Mouse (Mus musculus) hindbrain, embryonic 14.5 days (tissue): Measurements from ENCODE around the gene Arrdc1. TPM values are rescaled to one million over a fixed set of nuclear protein-coding genes. Genes with fewer than 3 reads are reported as not detected.

Experiments
- ATAC-seq: fragments of 200-750 bp; cut with Nextera tagmentation; 2 replicates; pipeline ENCODE4 v1.8.0; 2017; ENCODE audit warnings: moderate number of reproducible peaks, mild to moderate bottlenecking, moderate TSS enrichment, moderate library complexity; ENCODE audit not compliant: low FRiP score
- DNase-seq: peaks from one replicate; pipeline ENCODE4 v3.0.0-alpha.2; 2015; ENCODE audit warnings: low spot score
- H3K27ac ChIP-seq: fragments of 300-500 bp; sonication (generic); 2 replicates; pipeline ENCODE4 v1.5.1; 2014; ENCODE audit warnings: mild to moderate bottlenecking, moderate library complexity
- H3K27me3 ChIP-seq: fragments of 300-500 bp; sonication (generic); 2 replicates; pipeline ENCODE4 v1.6.1; 2014; ENCODE audit warnings: mild to moderate bottlenecking, low read length, mixed read lengths; ENCODE audit not compliant: control insufficient read depth, insufficient read depth
- H3K36me3 ChIP-seq: fragments of 300-500 bp; sonication (generic); replicated peaks from 2 replicates; pipeline ENCODE4 v1.6.1; 2014; ENCODE audit not compliant: control insufficient read depth, insufficient read depth
- H3K4me1 ChIP-seq: fragments of 300-500 bp; sonication (generic); replicated peaks from 2 replicates; pipeline ENCODE4 v1.6.1; 2014; ENCODE audit warnings: antibody characterized with exemption, low read length, mixed read lengths; ENCODE audit not compliant: control insufficient read depth, insufficient read depth
- H3K4me2 ChIP-seq: fragments of 300-500 bp; sonication (generic); replicated peaks from 2 replicates; pipeline ENCODE4 v1.6.1; 2014; ENCODE audit warnings: mild to moderate bottlenecking, moderate library complexity
- H3K4me3 ChIP-seq: fragments of 300-500 bp; sonication (generic); replicated peaks from 2 replicates; pipeline ENCODE4 v1.5.1; 2014; ENCODE audit warnings: mild to moderate bottlenecking, low read length
- H3K9ac ChIP-seq: fragments of 300-500 bp; sonication (generic); 2 replicates; pipeline ENCODE4 v1.6.1; 2014
- H3K9me3 ChIP-seq: fragments of 300-500 bp; sonication (generic); 2 replicates; pipeline ENCODE4 v1.6.1; 2016; ENCODE audit warnings: low read length; ENCODE audit not compliant: control insufficient read depth
- WGBS: fragments of 180-500 bp; shearing (Covaris S2); extraction: QIAGEN DNeasy Blood & Tissue Kit; methylation state at CpG from one replicate; pipeline ENCODE4 v1.1.7; 2014; 5-methylcytosine and 5-hydroxymethylcytosine counted together
- microRNA-seq: library from miRNA; unstranded; fragments of <30 nt; microRNA quantifications from one replicate; pipeline ENCODE4, GENCODE M21; 2016
- polyA plus RNA-seq: library from polyadenylated mRNA; unstranded; fragments of >200 nt; fragmentation: Nextera tagmentation; extraction: Ambion mirVana; gene quantifications from 2 replicates; pipeline ENCODE4 v1.2.1, GENCODE M21; 2014

The Arrdc1 gene
- polyA plus RNA-seq, 1 experiment from 2014 or later, result 26.0 TPM

GRCm38 (mm10) chr2:24890541-24891447 is 44.3 kb downstream of the Arrdc1 start:
- H3K36me3 ChIP-seq, result peaks cover 10% of the 10 kb centered on the region
- H3K27ac ChIP-seq, result no peak overlapping the region
- ATAC-seq (no peak), DNase-seq (no peak)
- no peaks in the 10 kb centered on the region for H3K27me3 ChIP-seq
- no peak overlapping the region for H3K9ac ChIP-seq
- 78% methylated on average over 6 of the region's 6 CpGs for WGBS
- no peaks in the 10 kb centered on the region for H3K9me3 ChIP-seq
- H3K4me2 ChIP-seq, result no peak overlapping the region
- H3K4me3 ChIP-seq, result no peak overlapping the region
- H3K4me1 ChIP-seq, result no peaks in the 10 kb centered on the region

- H3K27ac ChIP-seq, result no peak overlapping the region
- 91% methylated on average over 5 of the region's 5 CpGs for WGBS
These were observed 46.2 kb downstream of the Arrdc1 start for GRCm38 (mm10) chr2:24888895-24889294.

GRCm38 (mm10) chr2:24880686-24881085 is 54.4 kb downstream of the Arrdc1 start:
- DNase-seq, result no peak
- H3K27me3 ChIP-seq, result no peaks in the 10 kb centered on the region
- whole genome bisulfite sequencing, result 98% methylated on average over 2 of the region's 2 CpGs
- H3K4me3 ChIP-seq, result no peak overlapping the region
- H3K9ac ChIP-seq, result no peak overlapping the region
- no peak for ATAC-seq
- H3K27ac ChIP-seq, result no peak overlapping the region
- no peaks in the 10 kb centered on the region for H3K4me1 ChIP-seq
- H3K9me3 ChIP-seq, result no peaks in the 10 kb centered on the region
- peaks cover 67% of the 10 kb centered on the region for H3K36me3 ChIP-seq
- H3K4me2 ChIP-seq, result no peak overlapping the region

More at GRCm38 (mm10) chr2:24888895-24889294, 46.2 kb downstream of the Arrdc1 start:
- H3K4me1 ChIP-seq, result no peaks in the 10 kb centered on the region
- H3K36me3 ChIP-seq, result peaks cover 27% of the 10 kb centered on the region
- no peaks in the 10 kb centered on the region for H3K27me3 ChIP-seq
- DNase-seq (no peak), ATAC-seq (no peak)
- H3K9me3 ChIP-seq, result no peaks in the 10 kb centered on the region
- no peak overlapping the region for H3K4me2 ChIP-seq
- no peak overlapping the region for H3K9ac ChIP-seq
- H3K4me3 ChIP-seq, result no peak overlapping the region

Small RNAs within 50 kb of the gene (microRNA-seq; reads per million reads assigned to microRNA genes)
- not detected for gene Gm22875

Other genes starting within 250 kb of the Arrdc1 start
- gene Cacna1b, start 172.1 kb downstream of the Arrdc1 start, polyA plus RNA-seq, result 15.9 and 17.9 TPM in 2 replicates
- gene Ehmt1, start 15.6 kb downstream of the Arrdc1 start, polyA plus RNA-seq, result 77.7 and 81.8 TPM in 2 replicates
- 23.4 and 23.9 TPM in 2 replicates for gene Zmynd19, start 14.5 kb upstream of the Arrdc1 start, polyA plus RNA-seq
- 32.6 and 32.8 TPM in 2 replicates for gene Dph7, start 27.1 kb upstream of the Arrdc1 start, polyA plus RNA-seq
- gene Mrpl41, start 39.8 kb upstream of the Arrdc1 start, polyA plus RNA-seq, result 173 and 187 TPM in 2 replicates
- gene Pnpla7, start 40.8 kb upstream of the Arrdc1 start, polyA plus RNA-seq, result 2.4 and 3.7 TPM in 2 replicates
- 117 and 126 TPM in 2 replicates for gene Nsmf, start 119.1 kb upstream of the Arrdc1 start, polyA plus RNA-seq
- gene Entpd8, start 145.1 kb upstream of the Arrdc1 start, polyA plus RNA-seq, result 0.21 TPM in 1 of 2 replicates, not detected in the other
- not detected in 2 replicates for gene Noxa1, start 159.9 kb upstream of the Arrdc1 start, polyA plus RNA-seq
- 15.6 and 19.9 TPM in 2 replicates for gene Nrarp, start 245.5 kb upstream of the Arrdc1 start, polyA plus RNA-seq